ENCODE assay signal across 20 mouse cellular contexts in genomic region chr14:17912573-17913207, GRCm38 (mm10).
DNase-seq lines count a peak whose midpoint lies in the region; ATAC-seq and TF ChIP-seq lines count a peak whose summit lies in the region.
"Had no signal": no experiment of that assay in that cellular context is flagged by ENCODE, and none has a peak within 500 bp of the region (broad histone marks: within the 10 kb centered on the region; RNA-seq: fewer than 3 reads in every experiment).

No protein-coding gene starts in this region.

- no peak overlapping the region for H3K9ac ChIP-seq in embryonic facial prominence, embryonic 13.5 days
- no peak overlapping the region for H3K9ac ChIP-seq in liver, adult 2 months (ENCODE audit: low read depth, low read length)
- H3K9ac ChIP-seq in liver, embryonic 11.5 days (ENCODE audit: low read depth, low read length): no peak overlapping the region
- no peak overlapping the region for H3K9ac ChIP-seq in embryonic facial prominence, embryonic 14.5 days (ENCODE audit: low read depth, low read length)
- H3K9ac ChIP-seq in midbrain, embryonic 11.5 days (ENCODE audit: low read length): no peak overlapping the region
- H3K9ac ChIP-seq: embryonic facial prominence, embryonic 15.5 days; forebrain, embryonic 12.5 days had no signal

- WGBS in embryonic facial prominence, embryonic 13.5 days: 39% methylated on average over 6 of the region's 6 CpGs
- WGBS in embryonic facial prominence, embryonic 10.5 days: 55% methylated on average over 6 of the region's 6 CpGs
- 28% methylated on average over 6 of the region's 6 CpGs for WGBS in liver, adult 2 months
- 71% methylated on average over 6 of the region's 6 CpGs for WGBS in liver, embryonic 11.5 days
- WGBS in embryonic facial prominence, embryonic 14.5 days: 43% methylated on average over 6 of the region's 6 CpGs
- 83% methylated on average over 6 of the region's 6 CpGs for WGBS in midbrain, embryonic 11.5 days

- peaks cover 7% of the 10 kb centered on the region; the same call in 1 of the 2 replicates for H3K79me2 ChIP-seq in liver, adult 2 months (ENCODE audit: control insufficient read depth, insufficient read depth, low read length)

- H3K4me1 ChIP-seq in embryonic facial prominence, embryonic 13.5 days: no peaks in the 10 kb centered on the region
- H3K4me1 ChIP-seq in embryonic facial prominence, embryonic 10.5 days: no peaks in the 10 kb centered on the region
- H3K4me1 ChIP-seq in liver, adult 2 months (ENCODE audit: control insufficient read depth, insufficient read depth, low read length): peaks cover 39% of the 10 kb centered on the region
- no peaks in the 10 kb centered on the region for H3K4me1 ChIP-seq in liver, embryonic 11.5 days (replicated peaks; ENCODE audit: control insufficient read depth, insufficient read depth, low read length)
- H3K4me1 ChIP-seq in embryonic facial prominence, embryonic 14.5 days (ENCODE audit: control insufficient read depth, insufficient read depth, low read length): 0 out of 2 replicates have a peak, but pooled peaks cover 3% of the 10 kb centered on the region
- no peaks in the 10 kb centered on the region for H3K4me1 ChIP-seq in midbrain, embryonic 11.5 days (ENCODE audit: control insufficient read depth, insufficient read depth, low read length)
- H3K4me1 ChIP-seq: embryonic facial prominence, embryonic 15.5 days had no signal

- no peak overlapping the region for H3K4me3 ChIP-seq in embryonic facial prominence, embryonic 13.5 days
- H3K4me3 ChIP-seq in embryonic facial prominence, embryonic 10.5 days: no peak overlapping the region
- no peak overlapping the region for H3K4me3 ChIP-seq in liver, adult 2 months (ENCODE audit: insufficient read depth, low read depth, low read length)
- no peak overlapping the region for H3K4me3 ChIP-seq in liver, embryonic 11.5 days (ENCODE audit: low read depth, low read length)
- H3K4me3 ChIP-seq in embryonic facial prominence, embryonic 14.5 days (ENCODE audit: low read depth, low read length): no peak overlapping the region
- H3K4me3 ChIP-seq in midbrain, embryonic 11.5 days (ENCODE audit: low read depth, low read length): no peak overlapping the region
- H3K4me3 ChIP-seq: embryonic facial prominence, embryonic 15.5 days; erythroblast, embryonic 14.5 days; forebrain, embryonic 12.5 days had no signal

- DNase-seq in embryonic facial prominence, embryonic 10.5 days (ENCODE audit: low spot score): no peak
- DNase-seq in liver, adult 2 months (ENCODE audit: extremely low read depth, low read depth, low spot score): peak; percentile 64
- DNase-seq in liver, embryonic 11.5 days (ENCODE audit: low spot score): no peak
- peak; percentile 30 for DNase-seq in embryonic facial prominence, embryonic 14.5 days (ENCODE audit: low spot score)
- DNase-seq in gonadal fat pad, adult 2 months (ENCODE audit: low read depth): peak; percentile 95
- no peak for DNase-seq in midbrain, embryonic 11.5 days (ENCODE audit: low spot score, missing footprints)
- no peak for DNase-seq in natural killer cell, adult 2 months (ENCODE audit: low spot score in 2 of 2)
- DNase-seq: adrenal gland, adult 8-10 months; adrenal gland, postnatal 25 days; cerebellum, adult 11-12 months; cerebellum, adult 2 months; cerebellum, adult 9-10 months; cerebellum, postnatal 10 days; cerebellum, postnatal 25 days had no signal

- 0 out of 2 replicates have a peak overlapping the region, but pooled peaks have one; percentile 23 for H3K27ac ChIP-seq in embryonic facial prominence, embryonic 13.5 days
- no peak overlapping the region for H3K27ac ChIP-seq in embryonic facial prominence, embryonic 10.5 days (replicated peaks)
- no peak overlapping the region; the same call in 1 of the 2 replicates for H3K27ac ChIP-seq in liver, adult 2 months (replicated peaks; ENCODE audit: insufficient read depth, low read depth, low read length)
- no peak overlapping the region for H3K27ac ChIP-seq in liver, embryonic 11.5 days (ENCODE audit: low read depth, low read length)
- H3K27ac ChIP-seq in embryonic facial prominence, embryonic 14.5 days (replicated peaks; ENCODE audit: low read depth, low read length): no peak overlapping the region
- H3K27ac ChIP-seq in midbrain, embryonic 11.5 days (ENCODE audit: low read depth, low read length): no peak overlapping the region
- H3K27ac ChIP-seq: embryonic facial prominence, embryonic 15.5 days; forebrain, embryonic 12.5 days had no signal

- no peak for TF ChIP-seq POLR2A in liver, adult 2 months (IDR thresholded peaks at IDR 0.05; ENCODE audit: extremely low read depth, insufficient read depth, low read length)

- no peaks in the 10 kb centered on the region for H3K27me3 ChIP-seq in embryonic facial prominence, embryonic 13.5 days
- no peaks in the 10 kb centered on the region for H3K27me3 ChIP-seq in embryonic facial prominence, embryonic 10.5 days (replicated peaks; ENCODE audit: low read depth, poor library complexity, severe bottlenecking)
- no peaks in the 10 kb centered on the region for H3K27me3 ChIP-seq in liver, adult 2 months (ENCODE audit: control insufficient read depth, insufficient read depth, low read length)
- no peaks in the 10 kb centered on the region for H3K27me3 ChIP-seq in liver, embryonic 11.5 days (replicated peaks; ENCODE audit: control insufficient read depth, insufficient read depth, low read length)
- H3K27me3 ChIP-seq in embryonic facial prominence, embryonic 14.5 days (replicated peaks; ENCODE audit: control insufficient read depth, insufficient read depth, low read length): no peaks in the 10 kb centered on the region
- no peaks in the 10 kb centered on the region for H3K27me3 ChIP-seq in midbrain, embryonic 11.5 days (ENCODE audit: control insufficient read depth, insufficient read depth, low read length)
- H3K27me3 ChIP-seq: embryonic facial prominence, embryonic 15.5 days; forebrain, embryonic 12.5 days had no signal

- no peaks in the 10 kb centered on the region for H3K36me3 ChIP-seq in embryonic facial prominence, embryonic 13.5 days
- no peaks in the 10 kb centered on the region for H3K36me3 ChIP-seq in embryonic facial prominence, embryonic 10.5 days (replicated peaks)
- no peaks in the 10 kb centered on the region for H3K36me3 ChIP-seq in liver, adult 2 months (ENCODE audit: control insufficient read depth, insufficient read depth, low read length)
- H3K36me3 ChIP-seq in liver, embryonic 11.5 days (ENCODE audit: control insufficient read depth, insufficient read depth, low read length): no peaks in the 10 kb centered on the region
- no peaks in the 10 kb centered on the region for H3K36me3 ChIP-seq in embryonic facial prominence, embryonic 14.5 days (ENCODE audit: control insufficient read depth, insufficient read depth, low read length)
- H3K36me3 ChIP-seq in midbrain, embryonic 11.5 days (ENCODE audit: control insufficient read depth, insufficient read depth, low read length): no peaks in the 10 kb centered on the region
- H3K36me3 ChIP-seq: embryonic facial prominence, embryonic 15.5 days; forebrain, embryonic 12.5 days had no signal

- no peaks in the 10 kb centered on the region for H3K9me3 ChIP-seq in embryonic facial prominence, embryonic 13.5 days
- no peaks in the 10 kb centered on the region for H3K9me3 ChIP-seq in embryonic facial prominence, embryonic 10.5 days
- no peaks in the 10 kb centered on the region for H3K9me3 ChIP-seq in liver, embryonic 11.5 days (ENCODE audit: control insufficient read depth, low read length)
- no peaks in the 10 kb centered on the region for H3K9me3 ChIP-seq in embryonic facial prominence, embryonic 14.5 days (ENCODE audit: control insufficient read depth, low read length)
- no peaks in the 10 kb centered on the region for H3K9me3 ChIP-seq in midbrain, embryonic 11.5 days (ENCODE audit: control insufficient read depth, low read length)
- H3K9me3 ChIP-seq: embryonic facial prominence, embryonic 15.5 days; forebrain, embryonic 12.5 days had no signal

- no peak for TF ChIP-seq CTCF in liver, adult 2 months (IDR thresholded peaks at IDR 0.05; ENCODE audit: low read depth, low read length)

- H3K4me2 ChIP-seq in embryonic facial prominence, embryonic 13.5 days: no peak overlapping the region
- H3K4me2 ChIP-seq in liver, embryonic 11.5 days: no peak overlapping the region
- H3K4me2 ChIP-seq in embryonic facial prominence, embryonic 14.5 days (ENCODE audit: low read depth, low read length): no peak overlapping the region
- no peak overlapping the region for H3K4me2 ChIP-seq in midbrain, embryonic 11.5 days
- H3K4me2 ChIP-seq: embryonic facial prominence, embryonic 15.5 days; forebrain, embryonic 12.5 days had no signal

- no peak for ATAC-seq in embryonic facial prominence, embryonic 13.5 days (ENCODE audit: insufficient number of reproducible peaks, insufficient read depth, low FRiP score, low TSS enrichment, low read depth)
- ATAC-seq in liver, embryonic 11.5 days (replicated peaks; ENCODE audit: low FRiP score): no peak
- no peak for ATAC-seq in embryonic facial prominence, embryonic 14.5 days (ENCODE audit: low read depth)
- no peak for ATAC-seq in midbrain, embryonic 11.5 days (ENCODE audit: low FRiP score)
- ATAC-seq: forebrain, embryonic 14.5 days; forebrain, embryonic 16.5 days had no signal

Comparison
In these comparisons a context has a peak if more than half of its experiments do, and no peak if none do; other contexts are left out.
1. DNase-seq: peak in liver, adult 2 months (single experiment), embryonic facial prominence, embryonic 14.5 days (single experiment) and gonadal fat pad, adult 2 months (single experiment); none in embryonic facial prominence, embryonic 10.5 days (single experiment), liver, embryonic 11.5 days (single experiment), midbrain, embryonic 11.5 days (single experiment) and natural killer cell, adult 2 months (0 of 2).